Mouse (Mus musculus) left cerebral cortex, postnatal 36 days (tissue): ENCODE results near the gene Lrrc4c. TPM values are rescaled to one million over a fixed set of nuclear protein-coding genes. Genes with fewer than 3 reads are reported as not detected.

Experiments used
- DNase-seq, 2 experiments: peaks; one replicate each; pipeline ENCODE4 v3.0.0; 2021 to 2022; ENCODE audit warnings: low spot score in 2 of 2, mixed read lengths in 1 of 2
- intact Hi-C: fragments of 180-260 bp; cut with DNase I; formaldehyde crosslinking; loops from one replicate; pipeline ENCODE4 v1.15.1; 2025
- total RNA-seq, 2 experiments: library from RNA; stranded (reverse); gene quantifications; 2 replicates each; pipeline ENCODE4 v1.2.3; 2021

Gene Lrrc4c
- total RNA-seq, 2 experiments from 2014 or later = 118 to 135 TPM

GRCm38 (mm10) chr2:96504140-96504539 lies 186.2 kb downstream of the Lrrc4c start:
- DNase-seq = no peak
- intact Hi-C loops = no loop called here

GRCm38 (mm10) chr2:96505641-96506040 lies 187.7 kb downstream of the Lrrc4c start:
- intact Hi-C loops = no loop called here
- DNase-seq = no peak

- no peak for DNase-seq
- intact Hi-C loops = no loop called here
Observed at GRCm38 (mm10) chr2:96508991-96509390, 191.0 kb downstream of the Lrrc4c start.

DNA sequence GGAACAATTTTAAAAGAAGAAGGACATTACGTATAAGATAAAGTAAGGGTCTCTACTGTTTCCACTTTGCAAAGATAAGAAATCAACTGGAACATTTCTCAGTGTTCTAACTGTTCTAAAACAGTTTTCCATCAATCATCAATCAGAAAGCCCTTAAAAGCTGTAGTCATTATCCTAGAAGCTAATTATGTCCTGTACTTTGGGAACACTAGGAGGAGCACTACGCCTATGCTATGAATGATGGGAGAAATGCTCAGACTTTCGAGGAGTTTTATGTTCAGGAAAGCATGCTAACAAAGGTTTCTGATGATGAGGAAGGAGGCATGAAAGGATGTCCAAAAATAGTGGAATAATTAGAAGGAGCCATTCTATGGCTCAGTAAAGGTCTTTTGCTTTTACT lies 219.5 kb downstream of the Lrrc4c start:
- no peak for DNase-seq
- intact Hi-C loops = no loop called here

DNA sequence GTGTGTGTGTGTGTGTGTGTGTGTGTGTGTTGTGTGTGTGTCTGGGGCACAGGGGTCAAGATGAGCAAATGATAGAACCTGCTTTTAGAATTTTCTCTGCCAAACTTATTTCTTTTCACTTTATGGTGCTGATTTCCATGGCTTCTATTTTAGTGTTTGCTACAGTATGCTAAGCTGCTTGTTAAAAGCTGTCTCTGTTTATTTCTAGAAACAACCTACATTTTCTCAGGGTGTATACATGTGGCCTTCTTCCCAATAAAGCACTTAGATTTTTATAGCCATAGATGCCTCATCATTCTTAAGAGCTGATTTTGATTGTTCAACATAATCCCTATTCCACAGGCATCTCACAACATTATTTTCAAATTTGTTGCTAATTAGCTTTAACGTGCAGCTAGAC lies 229.2 kb downstream of the Lrrc4c start:
- DNase-seq = no peak
- intact Hi-C loops = no loop called here

- intact Hi-C loops = no loop called here
- DNase-seq = no peak
Observed at GRCm38 (mm10) chr2:96573755-96574154, 255.8 kb downstream of the Lrrc4c start.

DNA sequence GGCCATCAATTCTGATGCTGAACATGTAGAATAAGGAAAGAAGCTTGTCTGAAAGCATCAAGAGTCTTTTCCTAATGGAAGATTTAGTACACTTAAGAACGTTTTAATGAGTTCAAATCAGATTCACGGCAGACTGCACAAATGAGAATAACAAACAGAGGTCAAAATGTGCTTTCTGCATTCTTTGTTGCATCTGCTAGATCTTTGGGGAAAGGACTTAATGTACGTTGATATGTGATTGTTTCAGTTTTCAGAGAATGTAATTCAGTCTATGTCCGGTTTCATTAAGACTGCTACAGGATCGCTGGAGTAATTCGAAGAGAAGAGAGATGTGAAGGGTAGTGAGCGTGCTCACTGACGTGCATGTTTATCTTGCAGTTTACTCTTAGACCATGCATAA lies 259.7 kb downstream of the Lrrc4c start:
- intact Hi-C loops = no loop called here
- no peak for DNase-seq

GRCm38 (mm10) chr2:96580136-96580733 lies 262.3 kb downstream of the Lrrc4c start:
- DNase-seq = no peak
- intact Hi-C loops = loop anchor here (5.0 to 10.0 kb wide), 2 partner anchors 243 to 1345 kb away; no protein-coding TSS in a partner anchor

DNA sequence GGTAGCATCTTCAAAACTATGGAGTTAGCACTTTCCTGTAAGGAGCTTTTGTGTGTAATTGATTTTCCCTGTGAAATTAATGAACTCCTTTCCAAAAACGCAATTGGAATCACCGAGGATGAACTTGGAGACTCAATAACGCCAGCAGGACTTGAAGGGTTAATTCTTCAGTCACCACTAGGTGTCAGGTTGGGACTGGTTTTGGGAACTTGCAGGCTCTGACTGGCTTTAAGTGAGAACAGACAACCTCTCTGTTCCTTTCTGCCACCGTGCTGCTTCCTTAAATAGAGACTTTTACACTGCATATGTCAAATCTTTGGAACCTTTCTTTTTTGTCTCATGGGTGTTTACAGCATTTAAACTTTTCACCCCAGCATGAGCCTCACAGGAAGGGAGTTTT lies 267.7 kb downstream of the Lrrc4c start:
- peak; percentile 55 to 67 for DNase-seq
- intact Hi-C loops = loop anchor here (5.0 to 10.0 kb wide), 2 partner anchors 882 to 1351 kb away; no protein-coding TSS in a partner anchor

- DNase-seq = no peak
- intact Hi-C loops = no loop called here
Observed at GRCm38 (mm10) chr2:96604801-96605200, 286.8 kb downstream of the Lrrc4c start.

DNA sequence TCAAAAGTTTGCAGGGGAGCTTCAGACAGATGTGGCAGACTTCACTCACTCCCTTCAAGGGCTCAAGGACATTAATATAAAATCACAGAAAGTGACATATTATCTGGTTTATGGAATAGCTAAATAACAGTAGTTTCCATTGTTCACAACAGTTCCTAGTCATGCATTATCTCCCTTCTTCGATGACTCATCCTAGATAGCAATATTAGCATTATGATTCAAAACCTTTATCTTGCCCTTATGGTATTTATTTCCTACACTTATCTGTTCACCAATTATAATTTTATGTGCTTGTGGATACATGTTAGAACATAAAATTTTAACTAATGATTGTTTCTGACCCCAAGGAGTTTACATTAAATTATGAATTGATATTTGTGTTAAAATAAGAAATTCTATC lies 296.2 kb downstream of the Lrrc4c start:
- no peak for DNase-seq
- intact Hi-C loops = no loop called here

DNA sequence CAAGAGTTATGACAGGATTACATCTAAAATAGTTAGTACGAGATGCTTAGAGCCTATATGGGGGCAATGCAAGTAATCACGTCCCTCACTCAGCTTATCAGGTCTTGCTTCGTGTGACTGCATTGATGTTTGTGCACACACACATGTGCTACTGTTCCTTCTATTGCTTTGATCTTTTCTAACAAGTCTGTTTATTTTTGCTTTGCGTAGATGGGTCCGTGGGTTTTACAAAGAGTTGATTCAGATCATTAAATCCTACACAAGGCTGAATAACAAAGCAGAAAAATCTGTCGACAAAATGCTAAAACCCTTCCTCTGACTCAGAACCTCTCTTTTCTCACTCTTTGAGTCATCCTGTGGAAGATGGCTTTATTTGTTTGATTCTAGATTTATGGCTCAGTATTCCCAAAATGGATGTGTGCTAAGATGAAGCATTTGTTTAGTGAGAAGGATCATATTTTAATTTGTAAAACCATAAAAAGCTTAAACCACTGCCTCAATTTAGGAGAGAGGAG lies 300.8 kb downstream of the Lrrc4c start:
- intact Hi-C loops = loop anchor here (5.0 kb wide), 1 partner anchor 99 kb away; no protein-coding TSS in a partner anchor
- DNase-seq = peak in 1 of 2 experiments; percentile 11

- no peak for DNase-seq
- intact Hi-C loops = no loop called here
Observed at GRCm38 (mm10) chr2:96667113-96667512, 349.1 kb downstream of the Lrrc4c start.

- DNase-seq = no peak
- intact Hi-C loops = no loop called here
Observed at GRCm38 (mm10) chr2:96681806-96682205, 363.8 kb downstream of the Lrrc4c start.

DNA sequence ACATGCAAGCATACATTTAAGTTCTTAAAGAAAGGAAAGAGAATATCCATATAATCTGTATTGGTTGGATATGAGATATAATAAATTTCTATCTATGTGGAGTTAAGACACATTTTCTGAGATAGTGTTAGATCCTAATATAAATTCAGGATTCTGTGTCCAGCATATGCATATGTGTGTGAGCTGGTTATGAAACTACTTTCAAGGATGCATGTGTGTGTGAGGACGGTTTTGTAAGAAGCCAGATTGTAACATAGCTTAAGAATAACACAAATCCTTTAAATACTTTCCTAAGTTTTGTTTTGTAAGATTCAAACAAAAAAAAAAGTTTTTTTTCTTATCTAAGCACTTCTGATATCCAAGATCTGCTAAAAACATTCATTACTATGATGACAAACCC lies 367.4 kb downstream of the Lrrc4c start:
- no peak for DNase-seq
- intact Hi-C loops = no loop called here

GRCm38 (mm10) chr2:96705004-96705403 lies 387.0 kb downstream of the Lrrc4c start:
- DNase-seq = no peak
- intact Hi-C loops = no loop called here

GRCm38 (mm10) chr2:96707772-96708350 lies 389.9 kb downstream of the Lrrc4c start:
- no peak for DNase-seq
- intact Hi-C loops = no loop called here

DNA sequence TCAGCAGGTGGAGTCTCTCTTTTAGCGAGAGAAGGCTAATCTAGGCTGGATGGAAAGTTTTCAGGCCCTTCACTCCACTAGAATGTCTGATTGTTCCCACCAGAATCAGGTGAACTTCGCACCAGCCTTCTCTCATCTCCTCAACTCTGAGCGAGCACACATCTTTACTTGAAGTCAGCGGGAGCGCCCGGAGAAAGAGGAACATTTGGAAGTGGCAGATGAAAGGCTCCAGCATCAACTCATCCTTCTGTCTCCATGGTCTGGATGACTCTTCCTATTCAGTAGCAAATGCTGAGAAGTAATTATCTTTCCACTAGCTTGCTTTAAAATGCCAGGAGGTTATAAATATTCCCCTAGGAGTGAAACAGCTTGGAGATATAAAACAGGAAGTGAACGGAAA lies 396.6 kb downstream of the Lrrc4c start:
- peak; percentile 17 to 19 for DNase-seq
- intact Hi-C loops = no loop called here

GRCm38 (mm10) chr2:96717353-96717752 lies 399.4 kb downstream of the Lrrc4c start:
- DNase-seq = no peak
- intact Hi-C loops = loop anchor here (5.0 kb wide), 1 partner anchor 100 kb away; no protein-coding TSS in a partner anchor

GRCm38 (mm10) chr2:96723395-96723794 lies 405.4 kb downstream of the Lrrc4c start:
- intact Hi-C loops = loop anchor here (10.0 kb wide), 1 partner anchor 221 kb away; no protein-coding TSS in a partner anchor
- no peak for DNase-seq

GRCm38 (mm10) chr2:96736081-96736480 lies 418.1 kb downstream of the Lrrc4c start:
- intact Hi-C loops = no loop called here
- DNase-seq = no peak
